Mouse (Mus musculus): ENCODE data around the gene Ptbp3. TPM values are rescaled to one million over a fixed set of nuclear protein-coding genes. Genes with fewer than 3 reads are reported as not detected.
"Not testable (repeated sequence)": the region's sequence is repeated elsewhere in the genome, so short reads cannot be mapped to it uniquely, and the experiment has no call there.

Gene Ptbp3
- total RNA-seq (2021), result 10 to 100 TPM; 28.9 to 29.9 TPM

- intact Hi-C loops (cut with DNase I), result loop anchor here (5.0 kb wide), 1 partner anchor 167 kb away; no protein-coding TSS in a partner anchor
- peak; percentile 96 for DNase-seq
Measured at GRCm38 (mm10) chr4:59549175-59549976, at the start of gene Ptbp3. TSS of gene Ptbp3 (minus strand) at chr4:59549364.

- intact Hi-C loops (cut with DNase I), result no loop called here
- no peak for DNase-seq
Measured at GRCm38 (mm10) chr4:59596556-59596955, 47.4 kb upstream of the Ptbp3 start.

- intact Hi-C loops (cut with DNase I), result no loop called here
Measured at GRCm38 (mm10) chr4:59594614-59595013, 45.5 kb upstream of the Ptbp3 start.

GRCm38 (mm10) chr4:59587872-59588226 lies 38.7 kb upstream of the Ptbp3 start:
- no peak for DNase-seq
- intact Hi-C loops (cut with DNase I), result no loop called here

More at GRCm38 (mm10) chr4:59594614-59595013, 45.5 kb upstream of the Ptbp3 start:
- DNase-seq, result no peak

- no peak for DNase-seq
- intact Hi-C loops (cut with DNase I), result no loop called here
Measured at GRCm38 (mm10) chr4:59587215-59587871, 38.2 kb upstream of the Ptbp3 start.

GRCm38 (mm10) chr4:59585097-59585496 lies 35.9 kb upstream of the Ptbp3 start:
- DNase-seq, result peak; percentile 5
- intact Hi-C loops (cut with DNase I), result no loop called here

GRCm38 (mm10) chr4:59582186-59582585 lies 33.0 kb upstream of the Ptbp3 start:
- intact Hi-C loops (cut with DNase I), result no loop called here
- DNase-seq, result no peak

- intact Hi-C loops (cut with DNase I), result no loop called here
- peak; percentile 99 for DNase-seq
Measured at GRCm38 (mm10) chr4:59581314-59582185, 32.4 kb upstream of the Ptbp3 start, which contains the start of gene Hsdl2. TSS of gene Hsdl2 (plus strand) at chr4:59581563.

- peak; percentile 48 for DNase-seq
- intact Hi-C loops (cut with DNase I), result no loop called here
Measured at GRCm38 (mm10) chr4:59580495-59581281, 31.5 kb upstream of the Ptbp3 start.

GRCm38 (mm10) chr4:59575184-59575958 lies 26.2 kb upstream of the Ptbp3 start:
- DNase-seq, result no peak
- intact Hi-C loops (cut with DNase I), result no loop called here

GRCm38 (mm10) chr4:59572521-59573118 lies 23.5 kb upstream of the Ptbp3 start:
- intact Hi-C loops (cut with DNase I), result no loop called here
- no peak for DNase-seq

- DNase-seq; intact Hi-C loops (cut with DNase I): not testable (repeated sequence)
Measured at GRCm38 (mm10) chr4:59570519-59570918, 21.4 kb upstream of the Ptbp3 start.

GRCm38 (mm10) chr4:59569538-59569937 lies 20.4 kb upstream of the Ptbp3 start:
- intact Hi-C loops (cut with DNase I), result loop anchor here (2.0 kb wide), 2 partner anchors 189 to 209 kb away; no protein-coding TSS in a partner anchor
- DNase-seq, result peak; percentile 68

- no peak for DNase-seq
- intact Hi-C loops (cut with DNase I), result loop anchor here (2.0 kb wide), 2 partner anchors 187 to 207 kb away; no protein-coding TSS in a partner anchor
Measured at GRCm38 (mm10) chr4:59567576-59568260, 18.6 kb upstream of the Ptbp3 start.

GRCm38 (mm10) chr4:59565571-59566188 lies 16.5 kb upstream of the Ptbp3 start:
- no peak for DNase-seq
- intact Hi-C loops (cut with DNase I), result no loop called here

GRCm38 (mm10) chr4:59564128-59564527 lies 15.0 kb upstream of the Ptbp3 start:
- intact Hi-C loops (cut with DNase I), result no loop called here
- no peak for DNase-seq

GRCm38 (mm10) chr4:59560141-59560540 lies 11.0 kb upstream of the Ptbp3 start:
- no peak for DNase-seq
- intact Hi-C loops (cut with DNase I), result no loop called here
